Mouse (Mus musculus) brain, adult 2 months (tissue): Measurements from ENCODE around the gene Ifrd2.

Source experiments
- DNase-seq: peaks from one replicate; pipeline ENCODE4 v3.0.0; 2011; ENCODE audit warnings: low read depth, low spot score

The Ifrd2 gene

DNA sequence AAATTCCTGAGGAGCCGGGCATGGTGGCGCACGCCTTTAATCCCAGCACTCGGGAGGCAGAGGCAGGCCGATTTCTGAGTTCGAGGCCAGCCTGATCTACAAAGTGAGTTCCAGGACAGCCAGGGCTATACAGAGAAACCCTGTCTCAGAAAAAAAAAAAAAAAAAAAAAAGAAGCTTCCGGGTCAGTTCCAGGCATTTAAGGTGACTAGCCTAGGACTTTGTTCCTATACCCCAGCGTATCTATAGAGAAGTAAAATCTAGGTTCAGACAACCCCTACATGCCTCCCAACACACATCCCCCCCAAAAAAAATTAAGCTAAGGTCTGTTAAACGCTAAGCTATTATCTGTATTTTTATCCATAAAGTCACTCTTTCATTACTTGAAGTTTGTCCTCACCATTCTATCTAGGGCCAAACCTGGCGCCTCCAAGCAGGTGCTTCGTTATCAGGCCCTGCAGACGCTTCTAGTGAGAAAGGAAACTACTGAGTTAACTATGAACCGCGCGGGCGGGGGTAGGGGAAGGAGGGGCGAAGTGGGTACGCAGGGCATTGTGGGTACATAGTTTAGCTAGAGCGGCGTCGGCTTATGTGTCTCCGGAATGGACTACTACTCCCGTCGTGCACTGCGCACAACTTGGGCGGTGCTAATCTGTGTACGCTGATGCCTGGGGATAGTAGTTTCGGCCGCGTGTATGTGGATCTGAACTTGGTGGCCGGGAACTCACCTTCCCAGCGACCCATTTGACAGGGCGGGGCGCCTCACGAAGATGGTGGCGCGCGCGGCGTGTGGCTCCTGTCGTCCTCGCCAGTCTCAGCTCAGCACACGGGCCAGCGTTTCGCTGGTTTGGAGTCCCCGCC is at the start of gene Ifrd2:
Gene Ifrd2, plus strand, starts transcription at position 669 of the 859 bp plus-strand sequence.
- peak; percentile 100 for DNase-seq

DNA sequence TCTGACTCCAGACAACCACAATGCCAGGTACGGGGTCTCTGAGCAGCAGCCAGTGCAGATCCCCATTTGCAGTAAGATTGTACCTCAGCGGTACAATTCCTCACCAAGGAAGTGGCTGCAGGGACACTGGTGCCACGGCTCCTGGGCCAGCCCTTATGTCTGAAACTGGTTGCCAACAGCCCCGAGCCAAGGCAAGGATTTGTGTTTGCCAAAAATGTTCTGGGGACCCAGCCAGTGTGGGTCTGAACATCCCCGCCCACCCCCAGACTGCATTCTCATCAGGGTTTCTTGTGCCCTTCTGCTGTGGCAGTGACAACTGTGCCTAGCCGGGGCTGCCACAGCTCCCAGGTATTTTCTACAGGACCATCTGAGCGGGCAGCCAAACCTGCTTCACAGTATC is 49.2 kb upstream of the Ifrd2 start:
- DNase-seq: peak; percentile 61

DNA sequence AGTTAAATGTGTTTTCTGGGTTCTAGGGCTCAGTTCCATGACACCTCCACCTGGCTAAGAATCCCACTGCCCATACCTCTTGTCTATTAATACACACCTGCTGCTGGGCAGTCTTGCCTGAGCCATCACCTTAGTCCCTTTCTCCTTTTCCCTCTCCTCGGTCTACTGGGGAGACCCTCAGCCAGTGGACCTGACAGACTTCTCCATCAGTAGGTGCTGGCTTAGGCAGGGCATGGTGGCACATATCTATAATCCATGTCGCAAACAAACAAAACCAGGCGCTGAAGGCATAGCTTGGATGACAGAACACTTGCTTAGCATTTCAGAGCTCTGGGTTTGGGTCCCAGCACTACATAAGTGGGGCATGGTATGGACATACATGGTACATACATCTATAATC is 48.7 kb upstream of the Ifrd2 start:
- DNase-seq: no peak

DNA sequence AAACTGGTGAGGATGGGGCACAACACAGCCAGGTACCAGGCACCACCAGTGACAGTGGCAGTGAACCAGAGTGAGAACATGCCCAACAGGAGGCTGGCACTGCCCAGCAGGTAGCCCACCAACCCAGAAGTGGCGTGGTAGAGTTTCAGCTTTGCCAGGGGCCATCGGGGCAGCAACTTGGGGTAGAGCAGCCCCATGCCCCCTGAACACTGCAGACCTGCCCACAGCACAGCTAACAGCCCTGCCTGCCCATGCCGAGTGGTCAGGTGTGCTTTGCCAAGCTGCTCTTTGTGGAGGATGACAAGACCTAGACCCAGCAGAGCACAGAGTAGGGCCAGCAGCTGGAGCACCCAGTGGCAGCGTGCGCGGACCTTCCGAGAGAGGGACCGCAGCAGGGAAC is 47.5 kb upstream of the Ifrd2 start:
- DNase-seq: no peak

DNA sequence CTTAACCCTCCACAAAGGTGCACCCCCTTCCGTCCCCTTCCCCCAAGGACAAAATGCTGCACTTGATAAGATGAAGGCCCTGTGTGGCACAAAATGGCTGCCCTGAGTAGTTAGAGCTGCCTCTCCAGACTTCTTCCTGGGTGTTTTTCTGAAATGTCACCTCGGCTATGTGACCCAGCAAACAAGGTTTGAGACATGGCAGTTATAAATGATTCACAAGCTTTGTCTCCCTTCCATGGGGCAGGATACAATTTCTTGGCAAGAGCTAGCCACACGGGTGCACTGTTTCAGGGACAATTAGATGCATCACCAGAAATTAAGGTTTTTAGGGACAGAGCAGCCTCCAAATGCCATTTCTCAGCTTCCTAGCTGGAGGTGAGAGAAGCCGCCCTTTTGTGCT is 47.0 kb upstream of the Ifrd2 start:
- no peak for DNase-seq

DNA sequence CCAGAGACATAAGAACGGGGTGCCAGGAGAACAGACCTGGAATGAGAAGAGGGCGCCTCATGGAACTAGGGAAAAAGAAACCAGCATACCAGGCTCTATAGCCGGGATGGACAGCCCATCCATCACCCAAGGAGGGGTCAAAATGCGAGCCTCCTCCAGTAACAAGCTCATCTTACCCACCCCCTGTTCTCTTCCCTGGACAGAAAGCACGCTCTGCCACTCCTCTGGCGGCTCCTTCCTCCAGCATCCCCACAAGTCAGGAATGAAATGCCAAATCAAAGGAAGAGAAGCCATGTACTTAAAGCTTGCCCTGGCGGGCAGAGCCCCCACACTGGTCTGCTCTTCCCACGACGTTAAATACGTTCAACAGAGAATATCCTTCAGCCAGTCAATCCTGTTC is 46.4 kb upstream of the Ifrd2 start:
- no peak for DNase-seq

DNA sequence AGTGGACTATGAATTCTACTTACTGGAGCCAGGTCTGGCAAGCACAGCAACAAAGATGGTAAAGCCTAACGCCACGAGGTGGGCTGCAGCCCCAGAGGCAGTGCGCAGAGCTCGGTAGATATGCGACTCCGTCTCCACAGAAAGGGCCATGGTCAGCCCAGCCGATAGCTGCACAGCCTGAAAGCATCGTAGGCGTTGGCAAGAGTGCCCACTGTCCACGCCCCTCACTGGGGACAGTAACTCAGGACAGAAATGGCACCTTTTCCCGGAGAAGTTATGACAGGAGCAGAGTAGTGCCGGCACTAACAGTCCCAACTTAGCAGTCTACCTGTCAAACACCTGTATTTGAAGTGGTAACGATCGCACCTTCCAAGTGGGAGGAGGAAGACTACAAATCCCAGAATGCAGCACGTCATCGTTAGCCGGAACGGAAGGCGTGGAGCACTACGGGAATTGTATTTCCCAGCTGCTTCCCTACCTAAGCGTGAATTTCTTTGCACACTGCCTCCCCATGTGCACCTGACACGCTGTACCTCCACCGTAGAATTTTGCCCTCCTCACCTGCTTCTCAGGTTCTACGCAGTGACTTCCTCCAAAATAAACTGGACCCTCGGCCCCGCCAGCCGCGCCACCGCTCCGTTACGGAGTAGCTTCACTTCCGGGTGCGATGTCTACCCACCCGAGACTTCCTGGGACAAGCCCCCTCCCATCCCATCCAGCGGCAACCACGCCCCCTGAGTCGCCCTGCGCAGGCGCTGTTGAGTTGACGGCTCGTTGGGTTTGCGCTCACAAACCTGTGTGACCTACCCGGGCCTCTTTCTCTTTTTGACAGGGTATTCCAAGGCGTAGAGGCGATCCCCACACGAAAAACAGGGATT is 45.7 kb upstream of the Ifrd2 start, which contains the start of the genes Cyb561d2 and Nprl2:
Gene Cyb561d2, minus strand, starts transcription at position 720 of the 878 bp plus-strand sequence.
Gene Nprl2, plus strand, starts transcription at position 753 of the 878 bp plus-strand sequence.
- DNase-seq: peak; percentile 97

DNA sequence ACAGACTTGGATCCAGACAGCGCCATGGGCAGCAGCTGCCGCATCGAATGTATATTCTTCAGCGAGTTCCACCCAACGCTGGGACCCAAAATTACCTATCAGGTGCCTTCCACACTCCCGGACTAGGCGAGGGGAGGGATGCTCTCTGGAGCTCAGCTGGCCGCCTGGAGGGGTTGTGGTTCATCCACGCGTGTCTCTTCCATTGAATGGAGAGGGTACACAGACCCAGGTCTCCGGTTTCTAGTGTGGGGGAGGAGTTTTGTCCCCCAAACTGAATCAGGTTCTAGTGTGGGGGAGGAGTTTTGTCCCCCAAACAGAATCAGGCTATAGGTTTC is 45.1 kb upstream of the Ifrd2 start:
- no peak for DNase-seq

DNA sequence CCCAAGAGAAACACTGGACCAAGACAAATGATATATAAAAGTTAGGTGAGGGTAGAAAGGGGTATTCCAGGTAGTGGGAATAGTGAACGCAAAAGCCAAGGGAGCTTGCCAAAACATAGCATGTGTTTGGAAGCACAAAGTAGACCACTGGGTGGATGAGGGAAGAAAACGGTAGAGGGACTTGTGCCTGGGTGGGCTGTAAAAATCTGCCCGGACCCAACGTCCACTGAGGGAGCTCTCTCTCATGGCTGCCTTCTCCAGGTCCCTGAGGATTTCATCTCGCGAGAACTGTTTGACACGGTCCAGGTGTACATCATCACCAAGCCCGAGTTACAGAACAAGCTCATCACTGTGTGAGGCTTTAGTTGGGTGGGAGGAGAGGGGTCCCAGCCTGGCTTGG is 44.7 kb upstream of the Ifrd2 start:
- DNase-seq: no peak

DNA sequence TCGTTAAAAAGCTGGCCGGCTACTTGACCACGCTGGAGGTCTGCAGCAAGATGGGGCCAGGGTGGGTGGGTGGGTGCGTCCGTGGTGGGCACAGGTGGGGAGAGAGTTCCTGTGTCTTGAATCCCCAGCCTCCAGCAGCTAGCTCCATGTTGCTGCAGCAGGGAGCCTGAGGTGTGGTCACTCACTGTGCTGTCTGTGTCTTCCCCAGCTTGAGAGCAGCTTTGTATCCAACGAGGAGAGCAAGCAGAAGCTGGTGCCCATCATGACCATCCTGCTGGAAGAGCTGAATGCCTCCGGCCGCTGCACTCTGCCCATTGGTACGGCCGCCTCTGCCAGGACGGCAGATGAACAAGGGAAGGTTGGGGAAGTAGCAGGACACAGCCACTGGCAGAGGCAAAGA is 44.1 kb upstream of the Ifrd2 start:
- no peak for DNase-seq

DNA sequence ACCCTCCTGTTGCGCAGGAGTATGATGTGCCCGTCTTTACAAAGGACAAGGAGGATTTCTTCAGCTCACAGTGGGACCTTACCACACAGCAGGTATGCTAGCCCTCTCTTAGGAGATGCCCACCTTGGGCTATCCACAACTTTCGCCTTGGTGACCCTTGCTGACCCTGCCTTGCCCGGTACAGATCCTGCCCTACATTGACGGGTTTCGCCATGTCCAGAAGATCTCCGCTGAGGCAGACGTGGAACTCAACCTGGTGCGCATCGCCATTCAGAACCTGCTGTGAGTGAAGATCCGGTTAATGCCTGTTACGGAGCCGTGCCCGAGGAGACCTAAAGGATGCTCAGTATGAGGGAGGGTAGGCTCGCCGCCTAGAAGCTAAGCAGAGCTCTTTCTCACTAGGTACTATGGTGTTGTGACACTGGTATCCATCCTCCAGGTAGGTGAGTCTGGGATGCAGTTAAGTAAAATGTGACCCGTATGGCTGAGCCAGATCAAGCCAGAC is 43.2 kb upstream of the Ifrd2 start:
- no peak for DNase-seq

DNA sequence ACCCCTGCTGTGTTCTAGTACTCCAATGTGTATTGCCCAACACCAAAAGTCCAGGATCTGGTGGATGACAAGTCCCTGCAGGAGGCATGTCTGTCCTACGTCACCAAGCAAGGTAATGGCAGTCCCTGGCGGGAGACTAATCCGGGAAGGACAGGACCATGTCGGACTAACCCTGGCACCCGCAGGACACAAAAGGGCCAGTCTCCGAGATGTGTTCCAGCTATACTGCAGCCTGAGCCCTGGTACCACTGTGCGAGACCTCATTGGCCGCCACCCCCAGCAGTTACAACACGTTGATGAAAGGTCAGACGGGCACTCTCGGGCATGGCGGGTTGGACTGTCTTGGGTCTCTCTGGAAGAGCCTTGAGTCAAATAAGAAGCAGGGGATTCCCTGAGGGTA is 42.7 kb upstream of the Ifrd2 start:
- DNase-seq: no peak

DNA sequence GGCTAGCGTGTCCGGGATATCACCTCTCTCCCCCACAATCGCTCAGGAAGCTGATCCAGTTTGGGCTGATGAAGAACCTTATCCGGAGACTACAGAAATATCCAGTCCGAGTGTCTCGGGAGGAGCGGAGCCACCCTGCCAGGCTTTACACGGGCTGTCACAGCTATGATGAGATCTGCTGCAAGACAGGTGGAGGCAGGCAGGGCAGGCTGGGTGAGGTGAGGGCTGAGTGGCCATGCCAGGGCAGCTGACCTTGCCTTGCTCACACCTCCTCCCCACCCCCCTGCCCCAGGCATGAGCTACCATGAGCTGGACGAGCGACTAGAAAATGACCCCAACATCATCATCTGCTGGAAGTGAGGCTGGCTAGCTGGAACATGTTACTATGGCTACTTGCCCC is 42.2 kb upstream of the Ifrd2 start:
- DNase-seq: no peak

DNA sequence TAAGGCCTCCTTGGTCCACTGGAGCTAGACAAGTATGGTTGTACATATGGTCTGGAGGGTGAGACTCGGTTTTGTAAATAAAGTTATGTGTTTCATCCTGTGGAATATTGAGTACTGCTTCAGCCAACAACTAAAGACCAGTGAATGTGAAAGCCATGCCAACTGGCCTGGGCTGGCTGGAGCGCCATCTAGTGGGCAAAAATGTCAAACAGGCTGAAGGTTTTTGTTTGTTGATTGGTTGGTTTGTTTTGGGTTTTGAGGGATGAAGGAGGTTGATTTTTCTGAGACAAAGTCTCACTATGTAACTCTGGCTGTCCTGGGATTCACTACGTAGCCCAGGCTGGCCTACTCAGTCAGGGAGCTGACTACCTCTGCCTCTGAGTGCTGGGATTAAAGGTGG is 41.8 kb upstream of the Ifrd2 start:
- DNase-seq: peak; percentile 84

DNA sequence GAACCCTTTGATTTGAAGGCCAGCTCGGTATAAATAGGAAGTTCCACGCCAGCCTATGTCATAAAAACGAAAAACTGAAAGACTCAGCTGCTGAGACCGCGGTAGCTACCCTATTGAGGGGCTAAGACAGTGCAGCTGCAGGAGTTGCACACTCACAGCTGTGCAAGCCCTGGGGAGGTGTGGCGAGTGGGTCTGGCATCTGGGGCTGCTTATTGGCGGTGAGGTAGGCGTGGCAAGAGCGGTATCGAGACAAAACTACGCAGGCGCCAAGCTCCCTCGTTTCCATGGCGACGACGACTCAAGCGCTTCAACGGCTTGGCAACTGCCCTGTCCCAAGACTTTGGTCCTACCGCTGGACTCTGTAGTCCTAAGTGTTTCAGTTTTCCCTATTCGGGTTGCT is 40.4 kb upstream of the Ifrd2 start, which contains the start of gene Zmynd10:
Gene Zmynd10, plus strand, starts transcription at position 273 of the 400 bp plus-strand sequence.
- DNase-seq: peak; percentile 94

DNA sequence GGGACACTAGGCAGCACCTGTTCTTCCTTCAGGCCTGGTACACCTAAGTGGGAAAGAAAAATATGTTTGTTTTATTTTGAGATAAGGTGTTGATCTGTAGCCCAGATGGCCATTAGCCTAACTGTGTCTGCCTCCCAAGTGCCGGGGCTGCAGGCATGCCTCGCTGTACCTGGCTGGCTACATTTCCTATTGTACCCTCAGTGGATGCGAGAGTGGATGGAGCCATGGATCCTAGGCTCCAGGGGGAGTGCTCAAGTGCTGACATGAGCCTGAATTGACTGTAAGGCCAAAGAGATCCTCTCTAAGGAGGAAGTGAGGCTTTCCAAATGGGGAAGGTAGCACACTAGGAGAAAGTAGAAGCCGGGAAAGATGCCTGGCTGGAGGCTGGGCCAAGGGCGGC is 39.5 kb upstream of the Ifrd2 start:
- no peak for DNase-seq

DNA sequence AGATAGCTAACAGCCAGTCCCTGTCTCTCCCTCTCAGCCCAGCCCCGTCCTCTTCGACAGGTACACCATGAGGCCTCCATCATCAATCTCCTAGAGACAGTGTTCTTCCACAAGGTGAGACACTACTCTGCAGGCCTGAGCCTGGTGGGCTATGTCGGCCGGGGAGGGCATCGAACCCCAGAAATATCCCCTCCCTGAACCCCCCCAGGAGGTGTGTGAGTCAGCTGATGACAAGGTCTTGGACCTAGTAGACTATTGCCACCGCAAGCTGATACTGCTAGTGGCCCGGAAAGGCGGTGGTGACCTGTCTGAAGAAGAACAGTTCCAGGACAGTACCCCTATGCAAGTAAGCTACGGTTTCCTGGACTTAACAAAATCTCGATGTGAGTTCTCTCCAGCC is 38.6 kb upstream of the Ifrd2 start:
- DNase-seq: no peak

DNA sequence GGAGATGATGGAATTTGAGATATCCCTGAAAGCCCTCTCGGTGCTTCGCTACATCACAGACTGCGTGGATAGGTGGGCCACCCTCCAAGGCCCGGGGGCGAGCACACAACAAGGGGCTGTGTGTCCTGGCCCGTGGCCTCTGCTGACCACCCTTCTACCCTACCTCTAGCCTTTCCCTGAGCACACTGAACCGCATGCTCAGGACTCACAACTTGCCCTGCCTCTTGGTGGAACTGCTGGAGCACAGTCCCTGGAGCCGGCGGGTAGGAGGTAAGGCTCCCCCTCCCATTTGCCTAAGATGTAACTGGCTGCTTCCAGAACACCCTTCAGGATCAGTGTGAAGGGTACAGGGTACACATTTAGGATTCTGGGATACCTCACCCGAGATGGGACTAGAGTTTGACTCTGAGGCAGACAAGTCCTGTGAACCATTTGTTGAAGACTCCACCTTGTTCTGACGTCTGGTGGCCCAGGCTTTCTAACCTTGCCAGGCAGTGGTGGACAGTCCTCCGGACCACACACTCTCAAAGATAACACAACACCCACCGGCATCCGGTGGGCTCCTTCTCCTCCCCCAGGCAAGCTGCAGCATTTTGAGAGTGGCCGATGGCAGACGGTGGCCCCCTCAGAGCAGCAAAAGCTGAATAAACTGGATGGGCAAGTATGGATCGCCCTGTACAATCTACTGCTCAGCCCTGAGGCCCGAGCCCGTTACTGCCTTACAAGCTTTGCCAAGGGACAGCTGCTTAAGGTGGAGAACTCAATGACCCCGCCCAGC is 38.0 kb upstream of the Ifrd2 start:
- no peak for DNase-seq

DNA sequence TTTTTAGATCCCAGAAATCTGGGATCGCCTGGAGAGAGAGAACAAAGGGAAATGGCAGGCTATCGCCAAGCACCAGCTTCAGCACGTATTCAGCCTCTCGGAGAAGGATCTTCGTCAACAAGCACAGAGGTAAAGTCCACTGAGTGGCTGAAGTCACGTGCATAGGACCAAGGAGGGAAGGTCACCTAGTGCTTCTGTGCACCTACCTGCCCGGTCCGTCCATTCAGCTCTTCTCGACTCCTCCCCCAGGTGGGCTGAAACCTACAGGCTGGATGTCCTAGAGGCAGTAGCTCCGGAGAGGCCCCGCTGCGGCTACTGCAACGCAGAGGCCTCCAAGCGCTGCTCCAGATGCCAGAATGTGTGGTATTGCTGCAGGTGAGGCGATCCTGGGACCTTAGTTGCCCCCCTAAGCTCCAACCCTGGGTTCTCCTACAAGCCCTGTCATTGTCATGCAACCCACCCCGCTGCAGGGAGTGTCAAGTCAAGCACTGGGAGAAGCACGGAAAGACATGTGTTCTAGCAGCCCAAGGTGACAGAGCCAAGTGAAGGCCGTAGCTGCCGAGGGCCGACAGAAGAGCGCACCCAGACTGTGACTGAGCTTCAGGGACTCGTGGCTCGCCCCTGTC is 36.8 kb upstream of the Ifrd2 start:
- DNase-seq: no peak

DNA sequence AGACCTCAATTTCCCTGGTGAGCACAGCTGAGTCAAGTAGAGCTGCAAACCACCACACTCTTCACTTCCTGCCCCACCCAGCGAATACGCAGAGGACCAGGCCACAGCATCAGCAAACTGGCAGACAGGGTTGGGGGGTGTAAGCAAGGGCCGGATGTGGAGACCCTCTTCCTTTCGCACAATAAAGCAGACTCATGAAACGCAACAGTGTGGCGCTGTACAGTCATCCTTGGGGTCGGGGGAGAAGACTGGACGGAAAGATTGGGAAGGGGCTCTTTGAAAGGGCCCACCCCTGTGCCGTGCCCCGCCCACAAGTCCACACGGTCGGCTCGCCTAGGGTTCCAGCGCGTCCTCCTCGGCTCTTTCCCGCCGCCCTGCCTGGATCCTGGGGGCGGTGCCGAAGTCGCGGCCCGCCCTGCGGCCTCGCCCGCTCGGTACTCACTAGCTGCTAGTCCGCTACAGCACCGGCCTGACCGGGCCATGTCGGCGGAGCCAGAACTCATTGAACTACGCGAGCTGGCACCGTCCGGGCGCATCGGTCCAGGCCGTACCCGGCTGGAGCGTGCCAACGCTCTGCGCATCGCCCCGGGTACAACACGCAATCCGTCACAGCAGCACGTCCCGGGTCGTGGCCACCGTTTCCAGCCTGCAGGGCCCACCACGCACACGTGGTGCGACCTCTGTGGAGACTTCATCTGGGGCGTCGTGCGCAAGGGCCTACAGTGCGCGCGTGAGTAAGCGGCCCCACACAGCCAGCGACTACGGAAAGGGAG is 36.1 kb upstream of the Ifrd2 start, which contains the start of gene Rassf1:
Gene Rassf1, plus strand, starts transcription at position 439 of the 773 bp plus-strand sequence.
- no peak for DNase-seq
